Mouse (Mus musculus) myocyte (in vitro differentiated cells): Measurements from ENCODE around the gene Arnt2.

Experiments
- CEBPB ChIP-seq: IDR thresholded peaks from 2 replicates; pipeline ENCODE4 v1.6.1; 2011; ENCODE audit warnings: mild to moderate bottlenecking, moderate library complexity; ENCODE audit not compliant: poor library complexity, insufficient read depth, severe bottlenecking
- E2F4 ChIP-seq: IDR thresholded peaks from one replicate; pipeline ENCODE4 v1.6.1; 2011; ENCODE audit warnings: mild to moderate bottlenecking, control low read depth, moderate library complexity; ENCODE audit not compliant: insufficient read depth
- MAX ChIP-seq: IDR thresholded peaks from one replicate; pipeline ENCODE4 v1.6.1; 2011; ENCODE audit warnings: low read depth, mild to moderate bottlenecking, control low read depth
- MYOD1 ChIP-seq, 3 experiments: IDR thresholded peaks; one replicate each; pipeline ENCODE4 v1.6.1; 2011; ENCODE audit warnings: control low read depth in 2 of 3, low read depth in 2 of 3, mild to moderate bottlenecking in 2 of 3, moderate library complexity in 1 of 3; ENCODE audit not compliant: insufficient read length in 2 of 3, control insufficient read depth in 1 of 3
- MYOG ChIP-seq, 3 experiments: IDR thresholded peaks; one replicate each; pipeline ENCODE4 v1.6.1; 2011; ENCODE audit warnings: control low read depth in 2 of 3, low read depth in 2 of 3, mild to moderate bottlenecking in 2 of 3; ENCODE audit not compliant: insufficient read length in 2 of 3, control insufficient read depth in 1 of 3, insufficient read depth in 1 of 3
- POLR2A ChIP-seq: IDR thresholded peaks from one replicate; pipeline ENCODE4 v1.6.1; 2011; ENCODE audit warnings: low read depth, mild to moderate bottlenecking, control low read depth, moderate library complexity; ENCODE audit not compliant: insufficient read length
- POLR2AphosphoS2 ChIP-seq: IDR thresholded peaks from one replicate; pipeline ENCODE4 v1.6.1; 2011; ENCODE audit warnings: low read depth, control low read depth; ENCODE audit not compliant: insufficient read length
- REST ChIP-seq: IDR thresholded peaks from one replicate; pipeline ENCODE4 v1.6.1; 2011; ENCODE audit warnings: mild to moderate bottlenecking, control low read depth, moderate library complexity; ENCODE audit not compliant: insufficient read depth, insufficient read length
- SRF ChIP-seq: IDR thresholded peaks from one replicate; pipeline ENCODE4 v1.6.1; 2011; ENCODE audit warnings: low read depth; ENCODE audit not compliant: control insufficient read depth, insufficient read length
- TCF12 ChIP-seq: IDR thresholded peaks from one replicate; pipeline ENCODE4 v1.6.1; 2011; ENCODE audit warnings: mild to moderate bottlenecking, control low read depth; ENCODE audit not compliant: poor library complexity, insufficient read depth, severe bottlenecking
- TCF3 ChIP-seq: IDR thresholded peaks from one replicate; pipeline ENCODE4 v1.6.1; 2011; ENCODE audit warnings: low read depth, control low read depth; ENCODE audit not compliant: insufficient read length
- USF1 ChIP-seq: IDR thresholded peaks from one replicate; pipeline ENCODE4 v1.6.1; 2011; ENCODE audit warnings: low read depth, mild to moderate bottlenecking, control low read depth, moderate library complexity

GRCm38 (mm10) chr7:84354890-84355289, 55.1 kb downstream of the Arnt2 start:
- no peak for TF ChIP-seq CEBPB
- TF ChIP-seq POLR2A = no peak
- TF ChIP-seq USF1 = no peak
- no peak for TF ChIP-seq MAX
- TF ChIP-seq TCF12 = no peak
- no peak for TF ChIP-seq TCF3
- TF ChIP-seq POLR2AphosphoS2 = no peak
- TF ChIP-seq E2F4 = no peak
- TF ChIP-seq MYOD1 (IDR thresholded peaks at IDR 0.05; ENCODE audit: control insufficient read depth in 1 of 3, insufficient read length in 2 of 3, low read depth in 2 of 3) = no peak
- TF ChIP-seq MYOG (IDR thresholded peaks at IDR 0.05; ENCODE audit: control insufficient read depth in 1 of 3, insufficient read depth in 1 of 3, insufficient read length in 2 of 3, low read depth in 2 of 3) = no peak
- TF ChIP-seq SRF = no peak
- no peak for TF ChIP-seq REST
